ENCODE assay signal across 8 mouse cellular contexts in genomic region chr10:13192731-13193351, GRCm38 (mm10). TPM values are rescaled to one million over a fixed set of nuclear protein-coding genes. Genes with fewer than 3 reads are reported as not detected.
DNase-seq lines count a peak whose midpoint lies in the region; ATAC-seq and TF ChIP-seq lines count a peak whose summit lies in the region.

Gene Ltv1 (minus strand): TSS chr10:13193168.

- peak; percentile 98 for ATAC-seq in embryonic facial prominence, embryonic 14.5 days (ENCODE audit: low read depth)
- peak; percentile 96 for ATAC-seq in limb, embryonic 13.5 days (ENCODE audit: low FRiP score, low read depth)
- ATAC-seq in midbrain, embryonic 16.5 days, result peak; percentile 100

- H3K9ac ChIP-seq in embryonic facial prominence, embryonic 14.5 days (ENCODE audit: low read depth, low read length), result peak within 1 kb of the TSS; percentile 92
- H3K9ac ChIP-seq in heart, adult 2 months (ENCODE audit: low read depth, low read length), result peak within 1 kb of the TSS; percentile 87
- H3K9ac ChIP-seq in limb, embryonic 13.5 days, result peak within 1 kb of the TSS; percentile 79
- peak within 1 kb of the TSS; percentile 84 for H3K9ac ChIP-seq in midbrain, embryonic 16.5 days (ENCODE audit: low read depth, low read length)

- peak within 1 kb of the TSS; percentile 71 for H3K4me2 ChIP-seq in embryonic facial prominence, embryonic 14.5 days (ENCODE audit: low read depth, low read length)
- peak within 1 kb of the TSS; percentile 77 for H3K4me2 ChIP-seq in limb, embryonic 13.5 days (replicated peaks)
- H3K4me2 ChIP-seq in midbrain, embryonic 16.5 days (ENCODE audit: low read length), result peak within 1 kb of the TSS; percentile 73

- TF ChIP-seq EP300 in heart, adult 2 months (IDR thresholded peaks at IDR 0.05; ENCODE audit: insufficient read depth, low read depth, low read length), result no peak

- H3K27me3 ChIP-seq in embryonic facial prominence, embryonic 14.5 days (replicated peaks; ENCODE audit: control insufficient read depth, insufficient read depth, low read length), result no peaks in the 10 kb centered on the region
- no peaks in the 10 kb centered on the region for H3K27me3 ChIP-seq in heart, adult 2 months (ENCODE audit: control insufficient read depth, insufficient read depth, low read length)
- H3K27me3 ChIP-seq in limb, embryonic 13.5 days, result no peaks in the 10 kb centered on the region
- H3K27me3 ChIP-seq in midbrain, embryonic 16.5 days (ENCODE audit: control insufficient read depth, insufficient read depth, low read depth, low read length), result no peaks in the 10 kb centered on the region

- 1% methylated on average over 37 of the region's 43 CpGs for WGBS in embryonic facial prominence, embryonic 14.5 days
- under 1% methylated on average over 43 of the region's 43 CpGs for WGBS in heart, adult 2 months
- WGBS in limb, embryonic 13.5 days, result under 1% methylated on average over 43 of the region's 43 CpGs
- 0% methylated on average over 43 of the region's 43 CpGs for WGBS in midbrain, embryonic 16.5 days

- peak within 1 kb of the TSS; percentile 88 for H3K4me3 ChIP-seq in embryonic facial prominence, embryonic 14.5 days (ENCODE audit: low read depth, low read length)
- peak within 1 kb of the TSS; percentile 81 for H3K4me3 ChIP-seq in heart, adult 2 months
- H3K4me3 ChIP-seq in limb, embryonic 13.5 days, result peak within 1 kb of the TSS; percentile 93
- peak within 1 kb of the TSS; percentile 93 for H3K4me3 ChIP-seq in midbrain, embryonic 16.5 days (ENCODE audit: low read depth, low read length)

- no peak; the same call in 1 of the 2 replicates for TF ChIP-seq POLR2A in heart, adult 2 months (IDR thresholded peaks at IDR 0.05; ENCODE audit: insufficient read depth, low read depth, low read length)

- DNase-seq in 3T3-L1 (ENCODE audit: low read depth, low spot score), result peak; percentile 95
- peak; percentile 85 to 87 for DNase-seq in adrenal gland, postnatal 4 days (ENCODE audit: low spot score in 2 of 2)
- DNase-seq in embryonic facial prominence, embryonic 14.5 days (ENCODE audit: low spot score), result peak; percentile 98
- peak; percentile 95 to 96 for DNase-seq in heart, adult 2 months
- DNase-seq in kidney, adult 8-10 months, result peak; percentile 96 to 97
- DNase-seq in spleen, postnatal 10 days (ENCODE audit: low spot score in 2 of 2), result peak; percentile 84 to 95

- TF ChIP-seq CTCF in heart, adult 2 months (IDR thresholded peaks at IDR 0.05), result no peak

- H3K36me3 ChIP-seq in embryonic facial prominence, embryonic 14.5 days (ENCODE audit: control insufficient read depth, insufficient read depth, low read length), result peaks cover 25% of the 10 kb centered on the region
- H3K36me3 ChIP-seq in heart, adult 2 months (ENCODE audit: control insufficient read depth, insufficient read depth, low read length), result no peaks in the 10 kb centered on the region
- H3K36me3 ChIP-seq in limb, embryonic 13.5 days, result peaks cover 27% of the 10 kb centered on the region
- H3K36me3 ChIP-seq in midbrain, embryonic 16.5 days (ENCODE audit: control insufficient read depth, insufficient read depth, low read length), result peaks cover 14% of the 10 kb centered on the region

- peaks cover 6% of the 10 kb centered on the region for H3K4me1 ChIP-seq in embryonic facial prominence, embryonic 14.5 days (ENCODE audit: control insufficient read depth, insufficient read depth, low read length)
- no peaks in the 10 kb centered on the region; the same call in 1 of the 2 replicates for H3K4me1 ChIP-seq in heart, adult 2 months (ENCODE audit: control insufficient read depth, insufficient read depth, low read length)
- peaks cover 12% of the 10 kb centered on the region for H3K4me1 ChIP-seq in limb, embryonic 13.5 days
- H3K4me1 ChIP-seq in midbrain, embryonic 16.5 days (ENCODE audit: control insufficient read depth, insufficient read depth, low read length), result peaks cover 7% of the 10 kb centered on the region

- intact Hi-C loops in heart, adult 2 months (cut with DNase I), result loop anchor here (5.0 kb wide), 2 partner anchors 134 to 186 kb away; partner anchors contain the start of gene Sf3b5

- H3K27ac ChIP-seq in embryonic facial prominence, embryonic 14.5 days (replicated peaks; ENCODE audit: low read depth, low read length), result peak within 1 kb of the TSS; percentile 90
- peak within 1 kb of the TSS; percentile 85 for H3K27ac ChIP-seq in heart, adult 2 months
- H3K27ac ChIP-seq in limb, embryonic 13.5 days, result peak within 1 kb of the TSS; percentile 52; the same call in 1 of the 2 replicates
- peak within 1 kb of the TSS; percentile 65; the same call in 1 of the 2 replicates for H3K27ac ChIP-seq in midbrain, embryonic 16.5 days (ENCODE audit: low read length)

- no peaks in the 10 kb centered on the region for H3K79me2 ChIP-seq in heart, adult 2 months (replicated peaks; ENCODE audit: control insufficient read depth, insufficient read depth, low read length)

- no peaks in the 10 kb centered on the region for H3K9me3 ChIP-seq in embryonic facial prominence, embryonic 14.5 days (ENCODE audit: control insufficient read depth, low read length)
- H3K9me3 ChIP-seq in limb, embryonic 13.5 days, result no peaks in the 10 kb centered on the region
- no peaks in the 10 kb centered on the region for H3K9me3 ChIP-seq in midbrain, embryonic 16.5 days (replicated peaks; ENCODE audit: control insufficient read depth, low read length, poor library complexity, severe bottlenecking)

RNA-seq across cellular contexts. Expression of gene Ltv1, which starts in this region (rescaled TPM):
- total RNA-seq in adrenal gland, postnatal 4 days (2021), result 10 to 100 TPM; 37.1 to 38.6 TPM
- 72.2 and 77.3 TPM in 2 replicates for polyA plus RNA-seq in embryonic facial prominence, embryonic 14.5 days (2014; fragmentation: Nextera tagmentation; extraction: Ambion mirVana)
- 10 to 100 TPM; 22.8 to 22.9 TPM for total RNA-seq in heart, adult 2 months (2021)
- 11.5 and 16.8 TPM in 2 replicates for polyA plus RNA-seq in heart, adult 2 months (2012; rRNA removed)
- polyA plus RNA-seq in limb, embryonic 13.5 days (2015; fragmentation: Nextera tagmentation; extraction: Ambion mirVana), result 65.7 and 73.4 TPM in 2 replicates
- polyA plus RNA-seq in midbrain, embryonic 16.5 days (2015; fragmentation: Nextera tagmentation; extraction: Ambion mirVana), result 33.8 and 35.8 TPM in 2 replicates

Comparison
In these comparisons a context has a peak if more than half of its experiments do, and no peak if none do; other contexts are left out.
1. Peak in every context shown above with its lines: DNase-seq, ATAC-seq, H3K4me3 ChIP-seq and H3K27ac ChIP-seq.